Mouse (Mus musculus): ENCODE results near the gene Muc1. TPM values are rescaled to one million over a fixed set of nuclear protein-coding genes. Genes with fewer than 3 reads are reported as not detected.
A peak's percentile ranks its signal among the peaks of the same experiment; 100 is the strongest.
"Not testable (repeated sequence)": the region's sequence is repeated elsewhere in the genome, so short reads cannot be mapped to it uniquely, and the experiment has no call there.

Muc1 gene
- polyA plus RNA-seq, 1 experiment from 2014 or later = 1.5 TPM

DNA sequence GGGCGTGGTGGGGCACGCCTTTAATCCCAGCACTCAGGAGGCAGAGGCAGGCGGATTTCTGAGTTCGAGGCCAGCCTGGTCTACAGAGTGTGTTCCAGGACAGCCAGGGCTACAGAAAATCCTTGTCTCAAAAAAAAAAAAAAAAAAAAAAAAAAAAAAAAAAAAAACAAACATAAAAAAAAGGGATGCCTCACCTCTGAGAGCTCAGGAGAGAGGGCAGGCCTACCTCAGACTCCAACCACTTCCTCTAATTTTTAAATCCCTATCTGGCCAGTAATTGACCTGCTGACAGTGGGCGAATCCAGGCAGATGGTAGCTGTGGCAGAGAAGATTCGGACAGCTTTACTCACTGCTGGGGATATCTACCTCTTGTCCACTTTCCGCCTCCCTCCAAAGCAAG is 12.4 kb upstream of the Muc1 start:
- not testable (repeated sequence) for ATAC-seq
- WGBS = 68% methylated on average over 7 of the region's 7 CpGs

DNA sequence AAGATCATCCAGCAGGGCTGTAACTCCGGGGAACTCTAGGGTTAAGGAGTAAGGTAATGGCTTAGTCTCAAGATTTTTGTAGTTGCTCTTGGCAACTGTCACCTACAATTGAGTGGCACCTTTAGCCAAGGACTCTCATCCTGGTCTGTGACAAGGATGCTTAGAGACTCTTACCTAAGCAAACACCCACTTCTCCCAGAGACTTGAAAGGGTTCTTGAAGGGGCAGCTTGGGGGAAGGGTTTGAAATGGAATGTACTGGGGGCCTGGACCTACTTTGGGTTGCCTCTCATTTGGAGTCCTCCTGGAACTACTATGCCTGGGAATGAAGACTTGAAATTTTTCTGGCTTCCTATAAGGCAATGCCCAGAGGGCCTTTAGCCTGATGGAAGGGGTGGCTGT is 10.6 kb upstream of the Muc1 start:
- Histone ChIP-seq H3K9me3 (replicated peaks; ENCODE audit: control insufficient read depth, low read length, poor library complexity, severe bottlenecking) (no peaks in the 10 kb centered on the region), H3K4me2 (ENCODE audit: low read length) (no peak overlapping the region), H3K4me3 (ENCODE audit: low read depth, low read length) (no peak overlapping the region), H3K4me1 (ENCODE audit: control insufficient read depth, insufficient read depth, low read length) (peaks cover 14% of the 10 kb centered on the region), H3K27me3 (ENCODE audit: control insufficient read depth, insufficient read depth, low read depth, low read length) (no peaks in the 10 kb centered on the region), H3K27ac (ENCODE audit: low read length) (no peak overlapping the region), H3K36me3 (ENCODE audit: control insufficient read depth, insufficient read depth, low read length) (no peaks in the 10 kb centered on the region), H3K9ac (ENCODE audit: low read depth, low read length) (no peak overlapping the region)
- ATAC-seq = no peak
- WGBS = 66% methylated on average over 1 of the region's 1 CpGs

More for the DNA sequence above, 12.4 kb upstream of the Muc1 start:
- H3K9me3 ChIP-seq (replicated peaks; ENCODE audit: control insufficient read depth, low read length, poor library complexity, severe bottlenecking); H3K27me3 ChIP-seq (ENCODE audit: control insufficient read depth, insufficient read depth, low read depth, low read length); H3K36me3 ChIP-seq (ENCODE audit: control insufficient read depth, insufficient read depth, low read length); H3K4me2 ChIP-seq (ENCODE audit: low read length); H3K4me3 ChIP-seq (ENCODE audit: low read depth, low read length): not testable (repeated sequence)
- Histone ChIP-seq H3K27ac (ENCODE audit: low read length) (0 out of 2 replicates have a peak overlapping the region, but pooled peaks have one; percentile 98), H3K4me1 (ENCODE audit: control insufficient read depth, insufficient read depth, low read length) (peaks cover 21% of the 10 kb centered on the region), H3K9ac (ENCODE audit: low read depth, low read length) (0 out of 2 replicates have a peak overlapping the region, but pooled peaks have one; percentile 7)

DNA sequence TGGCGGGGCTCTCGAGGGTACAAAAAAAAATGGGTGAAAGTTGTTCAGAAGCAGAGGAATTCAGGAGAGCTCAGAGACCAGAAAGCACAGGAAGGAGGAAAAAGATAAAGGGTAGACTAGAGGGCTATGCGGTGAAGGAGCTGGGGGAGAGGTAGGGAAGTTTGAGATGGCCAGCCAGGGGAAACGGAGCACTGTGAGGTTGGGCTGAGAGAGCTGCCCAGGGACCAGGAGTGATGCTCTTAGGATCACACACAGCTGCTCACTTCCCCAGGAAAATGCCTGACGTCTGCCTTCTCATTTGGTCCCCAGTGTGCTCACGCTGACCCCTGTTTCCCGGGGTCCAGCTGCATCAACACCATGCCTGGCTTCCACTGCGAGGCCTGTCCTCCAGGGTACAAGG is 9.3 kb upstream of the Muc1 start:
- H3K4me1 ChIP-seq (ENCODE audit: control insufficient read depth, insufficient read depth, low read length) = peaks cover 26% of the 10 kb centered on the region
- H3K4me3 ChIP-seq (ENCODE audit: low read depth, low read length) = no peak overlapping the region
- no peaks in the 10 kb centered on the region for H3K27me3 ChIP-seq (ENCODE audit: control insufficient read depth, insufficient read depth, low read depth, low read length)
- ATAC-seq = no peak
- H3K27ac ChIP-seq (ENCODE audit: low read length) = no peak overlapping the region
- no peaks in the 10 kb centered on the region for H3K36me3 ChIP-seq (ENCODE audit: control insufficient read depth, insufficient read depth, low read length)
- no peaks in the 10 kb centered on the region for H3K9me3 ChIP-seq (replicated peaks; ENCODE audit: control insufficient read depth, low read length, poor library complexity, severe bottlenecking)
- H3K4me2 ChIP-seq (ENCODE audit: low read length) = no peak overlapping the region
- 46% methylated on average over 8 of the region's 8 CpGs for WGBS
- no peak overlapping the region for H3K9ac ChIP-seq (ENCODE audit: low read depth, low read length)

DNA sequence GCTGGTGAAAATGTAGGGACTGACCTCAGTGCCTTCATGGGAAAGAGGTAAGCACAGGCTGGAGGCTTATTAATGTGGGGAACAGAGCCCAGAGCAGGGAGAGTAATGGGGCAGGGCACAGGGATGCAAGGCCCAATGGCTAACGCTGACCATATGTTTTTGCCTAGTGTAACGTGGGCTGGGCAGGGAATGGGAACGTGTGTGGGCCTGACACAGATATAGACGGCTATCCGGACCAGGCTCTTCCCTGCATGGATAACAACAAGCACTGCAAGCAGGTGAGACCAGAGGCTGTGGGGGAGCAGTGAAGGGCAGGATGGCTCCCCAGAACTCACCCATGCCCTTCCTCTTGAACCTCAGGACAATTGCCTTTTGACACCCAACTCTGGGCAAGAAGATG is 7.7 kb upstream of the Muc1 start:
- ATAC-seq = no peak
- WGBS = 55% methylated on average over 5 of the region's 5 CpGs
- H3K27ac ChIP-seq (ENCODE audit: low read length) = no peak overlapping the region

DNA sequence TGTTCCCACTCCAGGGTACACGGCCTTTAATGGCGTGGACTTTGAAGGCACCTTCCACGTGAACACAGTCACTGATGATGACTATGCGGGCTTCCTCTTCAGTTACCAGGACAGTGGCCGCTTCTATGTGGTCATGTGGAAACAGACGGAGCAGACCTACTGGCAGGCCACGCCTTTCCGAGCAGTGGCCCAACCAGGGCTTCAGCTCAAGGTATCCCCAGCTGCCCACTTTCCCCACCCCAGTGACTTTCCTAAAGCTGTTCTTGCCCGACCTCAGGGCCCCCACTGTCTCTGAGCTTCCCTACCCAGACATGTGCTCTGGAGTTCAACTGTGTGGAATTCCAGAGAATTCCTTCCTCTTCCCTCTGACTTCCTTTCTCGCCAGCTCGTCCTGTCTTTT is 4.1 kb upstream of the Muc1 start:
- H3K9ac ChIP-seq (ENCODE audit: low read depth, low read length) = peak overlapping the region; percentile 69
- no peak for ATAC-seq
- H3K27me3 ChIP-seq (ENCODE audit: control insufficient read depth, insufficient read depth, low read depth, low read length) = no peaks in the 10 kb centered on the region
- H3K4me1 ChIP-seq (ENCODE audit: control insufficient read depth, insufficient read depth, low read length) = peaks cover 47% of the 10 kb centered on the region
- H3K9me3 ChIP-seq (replicated peaks; ENCODE audit: control insufficient read depth, low read length, poor library complexity, severe bottlenecking) = no peaks in the 10 kb centered on the region
- peak overlapping the region; percentile 90 for H3K27ac ChIP-seq (ENCODE audit: low read length)
- peak overlapping the region; percentile 43 for H3K4me3 ChIP-seq (ENCODE audit: low read depth, low read length)
- H3K36me3 ChIP-seq (ENCODE audit: control insufficient read depth, insufficient read depth, low read length) = no peaks in the 10 kb centered on the region
- peak overlapping the region; percentile 78 for H3K4me2 ChIP-seq (ENCODE audit: low read length)
- 20% methylated on average over 11 of the region's 11 CpGs for WGBS

More for the DNA sequence above, 7.7 kb upstream of the Muc1 start:
- Histone ChIP-seq H3K4me3 (ENCODE audit: low read depth, low read length) (no peak overlapping the region), H3K4me1 (ENCODE audit: control insufficient read depth, insufficient read depth, low read length) (peaks cover 30% of the 10 kb centered on the region), H3K4me2 (ENCODE audit: low read length) (no peak overlapping the region), H3K27me3 (ENCODE audit: control insufficient read depth, insufficient read depth, low read depth, low read length) (no peaks in the 10 kb centered on the region), H3K9me3 (replicated peaks; ENCODE audit: control insufficient read depth, low read length, poor library complexity, severe bottlenecking) (no peaks in the 10 kb centered on the region), H3K9ac (ENCODE audit: low read depth, low read length) (no peak overlapping the region), H3K36me3 (ENCODE audit: control insufficient read depth, insufficient read depth, low read length) (no peaks in the 10 kb centered on the region)

DNA sequence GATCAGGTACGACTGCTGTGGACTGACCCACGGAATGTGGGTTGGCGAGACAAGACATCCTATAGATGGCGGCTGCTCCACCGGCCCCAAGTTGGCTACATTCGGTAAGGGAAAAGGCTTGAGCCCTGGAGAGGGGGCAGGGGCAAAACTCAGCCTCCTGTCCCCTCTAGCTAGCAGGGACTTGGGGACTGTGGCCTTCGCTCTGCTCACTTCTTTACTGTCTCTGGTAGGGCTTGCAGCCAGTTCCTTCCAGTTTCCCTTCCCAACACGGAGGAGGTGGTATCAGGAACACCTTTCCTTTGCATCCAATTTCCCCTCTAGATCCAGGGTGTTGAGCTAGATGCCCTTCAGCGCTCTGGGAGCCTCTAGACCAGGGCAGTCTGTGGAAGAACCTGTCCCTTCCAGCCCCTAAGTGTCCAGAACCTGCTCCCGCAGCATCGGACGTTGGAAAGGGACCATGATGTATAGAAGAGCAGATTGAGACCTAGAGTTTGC is 3.5 kb upstream of the Muc1 start:
- no peaks in the 10 kb centered on the region for H3K36me3 ChIP-seq (ENCODE audit: control insufficient read depth, insufficient read depth, low read length)
- peak overlapping the region; percentile 78 for H3K4me2 ChIP-seq (ENCODE audit: low read length)
- 12% methylated on average over 12 of the region's 12 CpGs for whole genome bisulfite sequencing
- peak overlapping the region; percentile 43 for H3K4me3 ChIP-seq (ENCODE audit: low read depth, low read length)
- H3K4me1 ChIP-seq (ENCODE audit: control insufficient read depth, insufficient read depth, low read length) = peaks cover 47% of the 10 kb centered on the region
- no peaks in the 10 kb centered on the region for H3K27me3 ChIP-seq (ENCODE audit: control insufficient read depth, insufficient read depth, low read depth, low read length)
- peak overlapping the region; percentile 69 for H3K9ac ChIP-seq (ENCODE audit: low read depth, low read length)
- peak overlapping the region; percentile 90 for H3K27ac ChIP-seq (ENCODE audit: low read length)
- H3K9me3 ChIP-seq (replicated peaks; ENCODE audit: control insufficient read depth, low read length, poor library complexity, severe bottlenecking) = no peaks in the 10 kb centered on the region
- no peak for ATAC-seq

DNA sequence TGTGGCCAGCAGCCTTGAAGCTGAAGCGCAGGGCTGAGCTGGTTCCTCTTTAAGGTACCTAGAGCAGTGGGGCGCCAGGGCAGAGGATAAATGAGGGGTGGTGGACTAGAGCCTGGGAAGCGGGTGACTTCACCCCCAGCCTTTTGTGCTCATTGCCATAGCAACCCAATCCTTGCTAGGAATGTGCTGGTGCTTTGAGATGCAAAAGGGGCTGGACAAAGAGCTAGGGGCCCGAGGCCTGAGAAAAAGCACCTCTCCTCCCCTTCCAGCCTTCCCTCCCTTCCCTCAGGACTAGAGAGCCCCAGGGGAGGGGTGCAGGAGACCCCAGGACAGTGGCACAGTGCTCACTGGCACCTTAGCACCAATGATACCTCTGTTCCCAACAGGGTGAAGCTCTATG is 2.9 kb upstream of the Muc1 start:
- H3K9ac ChIP-seq (ENCODE audit: low read depth, low read length) = peak overlapping the region; percentile 69
- H3K4me1 ChIP-seq (ENCODE audit: control insufficient read depth, insufficient read depth, low read length) = peaks cover 47% of the 10 kb centered on the region
- H3K9me3 ChIP-seq (replicated peaks; ENCODE audit: control insufficient read depth, low read length, poor library complexity, severe bottlenecking) = no peaks in the 10 kb centered on the region
- H3K4me3 ChIP-seq (ENCODE audit: low read depth, low read length) = peak overlapping the region; percentile 43
- H3K4me2 ChIP-seq (ENCODE audit: low read length) = peak overlapping the region; percentile 78
- whole genome bisulfite sequencing = 7% methylated on average over 4 of the region's 4 CpGs
- no peaks in the 10 kb centered on the region for H3K36me3 ChIP-seq (ENCODE audit: control insufficient read depth, insufficient read depth, low read length)
- no peaks in the 10 kb centered on the region for H3K27me3 ChIP-seq (ENCODE audit: control insufficient read depth, insufficient read depth, low read depth, low read length)
- H3K27ac ChIP-seq (ENCODE audit: low read length) = peak overlapping the region; percentile 90
- peak; percentile 52 for ATAC-seq

DNA sequence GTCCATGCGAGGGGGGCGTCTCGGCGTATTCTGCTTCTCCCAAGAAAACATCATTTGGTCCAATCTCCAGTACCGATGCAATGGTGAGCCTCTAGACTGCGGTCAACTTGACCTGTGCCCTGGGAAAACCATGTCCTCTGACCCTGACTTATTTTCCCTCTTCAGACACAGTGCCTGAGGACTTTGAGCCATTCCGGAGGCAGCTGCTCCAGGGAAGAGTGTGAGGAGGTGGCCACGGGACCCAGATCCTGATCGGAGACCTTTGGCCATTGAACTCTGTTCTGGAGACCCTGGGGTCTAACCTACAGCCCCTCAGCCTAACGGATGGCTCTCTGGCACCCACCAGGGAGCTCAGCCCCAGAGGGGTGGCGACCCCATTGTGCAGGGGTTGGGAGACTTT is 2.5 kb upstream of the Muc1 start:
- H3K9me3 ChIP-seq (replicated peaks; ENCODE audit: control insufficient read depth, low read length, poor library complexity, severe bottlenecking) = no peaks in the 10 kb centered on the region
- H3K4me2 ChIP-seq (ENCODE audit: low read length) = peak overlapping the region; percentile 78
- H3K27ac ChIP-seq (ENCODE audit: low read length) = peak overlapping the region; percentile 90
- WGBS = 7% methylated on average over 11 of the region's 11 CpGs
- peak overlapping the region; percentile 69 for H3K9ac ChIP-seq (ENCODE audit: low read depth, low read length)
- H3K27me3 ChIP-seq (ENCODE audit: control insufficient read depth, insufficient read depth, low read depth, low read length) = no peaks in the 10 kb centered on the region
- no peaks in the 10 kb centered on the region for H3K36me3 ChIP-seq (ENCODE audit: control insufficient read depth, insufficient read depth, low read length)
- no peak for ATAC-seq
- peaks cover 47% of the 10 kb centered on the region for H3K4me1 ChIP-seq (ENCODE audit: control insufficient read depth, insufficient read depth, low read length)
- H3K4me3 ChIP-seq (ENCODE audit: low read depth, low read length) = peak overlapping the region; percentile 43

DNA sequence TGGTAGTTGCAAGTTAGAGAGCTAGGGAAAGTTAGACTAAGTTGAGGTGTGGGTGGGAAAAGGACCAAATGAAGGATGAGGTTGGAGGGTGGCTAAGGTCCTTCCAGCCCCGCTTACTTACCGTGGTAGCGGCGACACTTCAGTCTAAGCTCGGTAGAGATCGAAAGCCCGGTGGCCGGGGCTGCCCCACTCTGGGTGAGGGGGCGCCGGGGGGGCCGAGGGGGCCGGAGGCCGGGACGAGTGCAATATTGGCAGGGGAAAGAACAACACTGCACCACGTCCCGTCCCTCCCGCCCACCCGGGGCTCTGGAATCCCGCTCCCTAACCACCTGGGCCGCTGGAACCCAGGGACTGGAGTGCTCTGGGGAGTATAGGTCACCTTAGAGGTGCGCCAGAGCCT is 2.0 kb upstream of the Muc1 start, which contains the start of gene Mtx1:
Gene Mtx1 (minus strand): TSS at position 189 of the 400 bp plus-strand sequence.
- Histone ChIP-seq H3K9me3 (replicated peaks; ENCODE audit: control insufficient read depth, low read length, poor library complexity, severe bottlenecking) (no peaks in the 10 kb centered on the region), H3K4me1 (ENCODE audit: control insufficient read depth, insufficient read depth, low read length) (peaks cover 47% of the 10 kb centered on the region), H3K27ac (ENCODE audit: low read length) (peak within 1 kb of the TSS; percentile 90), H3K4me3 (ENCODE audit: low read depth, low read length) (peak within 1 kb of the TSS; percentile 43), H3K36me3 (ENCODE audit: control insufficient read depth, insufficient read depth, low read length) (no peaks in the 10 kb centered on the region), H3K9ac (ENCODE audit: low read depth, low read length) (peak within 1 kb of the TSS; percentile 69), H3K4me2 (ENCODE audit: low read length) (peak within 1 kb of the TSS; percentile 78), H3K27me3 (ENCODE audit: control insufficient read depth, insufficient read depth, low read depth, low read length) (no peaks in the 10 kb centered on the region)
- peak; percentile 28 for ATAC-seq
- WGBS = 2% methylated on average over 21 of the region's 21 CpGs

Measured in midbrain, embryonic 16.5 days (tissue).